Mouse (Mus musculus) kidney, postnatal 14 days (tissue): ENCODE measurements at regions not wholly inside any gene's neighbourhood (a gene's known extent, or its start where the extent isn't known, plus 50 kb on each side); places are given as distances from the start of the nearest gene placed in this dataset.
A peak's percentile ranks its signal among the peaks of the same experiment; 100 is the strongest.

Experiments used
- DNase-seq: peaks from one replicate; pipeline ENCODE4 v3.0.0; 2022; ENCODE audit warnings: mixed read lengths

DNA sequence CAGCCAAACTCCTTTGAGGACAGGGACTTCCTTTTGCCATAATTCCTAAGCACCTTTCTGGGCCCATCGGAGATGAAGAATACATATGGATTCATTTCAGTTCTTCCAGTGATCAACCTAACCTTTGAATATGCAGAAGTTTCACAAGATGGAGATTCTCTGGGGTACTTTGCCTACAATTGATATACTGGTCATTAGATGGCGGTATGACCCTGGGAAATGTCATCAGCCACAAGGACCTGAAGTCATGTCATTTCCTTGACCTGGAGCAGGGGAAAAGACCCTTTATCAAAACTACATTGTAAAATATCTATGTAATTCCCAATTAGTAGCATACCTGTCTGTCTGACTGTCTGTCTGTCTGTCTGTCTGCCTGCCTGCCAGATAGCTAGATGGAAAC, 164.0 kb upstream of the Slc24a3 start:
- no peak for DNase-seq

GRCm38 (mm10) chr2:145010674-145011073, 156.9 kb upstream of the Slc24a3 start:
- no peak for DNase-seq

GRCm38 (mm10) chr2:145011221-145011620, 156.3 kb upstream of the Slc24a3 start:
- no peak for DNase-seq

DNA sequence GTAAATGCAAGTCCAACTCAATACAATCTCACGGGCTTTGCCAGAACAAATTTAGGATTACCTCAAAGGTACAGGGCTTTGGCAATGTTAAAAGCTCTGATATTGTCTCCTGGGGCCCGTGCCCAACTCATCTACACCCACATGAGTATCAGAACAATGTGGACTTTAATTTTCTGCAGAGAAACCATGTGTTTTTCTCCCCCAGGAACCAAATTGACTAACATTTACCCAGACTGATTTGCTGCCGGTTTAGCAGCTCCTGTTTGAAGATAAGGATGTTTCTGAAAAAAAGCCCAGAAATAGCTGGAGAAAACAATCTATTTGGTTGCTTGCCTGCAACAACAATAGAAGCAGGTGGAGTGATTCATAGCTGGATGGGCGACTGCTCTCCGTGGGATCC, 151.6 kb upstream of the Slc24a3 start:
- DNase-seq, result no peak

GRCm38 (mm10) chr2:145016939-145017338, 150.6 kb upstream of the Slc24a3 start:
- no peak for DNase-seq

GRCm38 (mm10) chr2:145017625-145018167, 149.9 kb upstream of the Slc24a3 start:
- no peak for DNase-seq

DNA sequence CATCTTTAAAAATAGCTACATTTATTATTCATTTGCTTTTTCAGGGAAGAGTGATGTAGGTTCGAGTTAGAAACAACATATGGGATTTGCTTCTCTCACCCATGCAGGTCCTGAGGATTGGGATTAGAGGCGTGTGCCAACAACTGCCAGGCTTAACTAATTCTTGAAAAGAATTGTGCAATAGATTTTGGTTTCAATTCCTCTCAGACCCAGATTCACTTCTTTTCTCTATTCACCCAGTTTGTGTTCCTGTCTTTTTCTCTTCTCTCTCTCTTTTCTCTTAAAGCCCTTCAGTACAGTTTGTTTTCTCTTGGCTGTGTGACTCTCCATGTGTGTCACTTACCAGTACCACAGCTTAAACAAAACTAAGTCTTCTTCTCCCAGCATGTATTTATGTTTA, 119.8 kb upstream of the Slc24a3 start:
- DNase-seq, result no peak

GRCm38 (mm10) chr2:145049655-145050376, 117.7 kb upstream of the Slc24a3 start:
- DNase-seq, result no peak

DNA sequence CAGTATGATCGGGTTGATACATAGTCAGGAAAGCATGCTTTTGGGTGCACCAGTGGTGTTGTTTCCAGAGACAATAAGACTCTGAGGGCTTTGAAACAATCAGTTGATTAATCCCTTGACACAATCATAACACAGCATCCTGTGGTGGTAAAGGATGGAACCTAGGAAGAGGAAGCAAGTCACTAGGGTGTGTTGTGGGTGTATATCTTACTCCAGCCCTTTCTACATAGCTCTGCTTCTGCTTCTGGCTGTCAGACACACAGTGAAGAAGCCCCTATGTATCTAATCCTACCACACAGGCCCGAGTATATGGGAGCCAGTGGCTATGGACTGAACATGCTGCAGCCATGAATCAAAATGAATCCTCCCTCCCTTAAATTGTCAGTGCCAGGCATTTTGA, 115.1 kb upstream of the Slc24a3 start:
- DNase-seq, result no peak

DNA sequence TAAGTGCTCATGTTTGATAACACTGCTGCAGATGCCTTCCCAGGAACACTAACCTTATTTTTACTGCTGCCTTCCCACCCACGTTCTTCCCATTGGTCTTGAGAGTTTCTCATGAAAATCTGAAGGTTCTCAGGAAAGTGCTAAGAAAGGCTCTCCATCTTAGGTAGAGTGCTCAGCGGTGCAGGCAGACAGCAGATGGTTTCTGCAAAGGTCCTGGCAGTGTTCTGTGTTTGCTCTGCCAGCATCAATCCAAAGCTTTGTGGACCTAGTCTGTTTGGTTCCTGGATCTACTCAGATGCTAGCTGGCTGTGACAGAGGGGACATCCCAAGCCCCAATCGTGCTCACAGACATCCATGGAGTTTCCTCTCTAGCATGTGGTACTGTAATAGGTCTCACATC, 111.3 kb upstream of the Slc24a3 start:
- no peak for DNase-seq

GRCm38 (mm10) chr2:145056762-145057161, 110.8 kb upstream of the Slc24a3 start:
- no peak for DNase-seq

DNA sequence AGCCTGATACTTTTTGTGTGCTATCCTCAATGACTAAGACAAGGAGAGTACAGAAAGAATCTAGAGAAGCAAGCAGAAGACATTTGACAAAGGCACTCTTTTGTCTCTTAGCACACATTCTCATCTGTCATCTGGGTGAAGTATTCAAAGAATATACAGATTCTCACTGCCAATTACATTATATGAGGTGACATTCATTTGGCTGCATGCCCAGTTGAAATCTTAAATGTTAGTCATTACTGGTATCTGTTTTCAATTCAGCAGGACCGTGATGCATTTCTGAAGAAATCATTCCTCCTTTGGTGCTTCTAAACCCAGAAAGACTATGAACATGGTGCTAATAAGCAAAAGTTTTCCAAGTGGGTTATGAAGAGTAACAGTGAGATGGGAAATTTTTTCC, 97.6 kb upstream of the Slc24a3 start:
- DNase-seq, result no peak

GRCm38 (mm10) chr2:145081926-145082325, 85.6 kb upstream of the Slc24a3 start:
- no peak for DNase-seq

DNA sequence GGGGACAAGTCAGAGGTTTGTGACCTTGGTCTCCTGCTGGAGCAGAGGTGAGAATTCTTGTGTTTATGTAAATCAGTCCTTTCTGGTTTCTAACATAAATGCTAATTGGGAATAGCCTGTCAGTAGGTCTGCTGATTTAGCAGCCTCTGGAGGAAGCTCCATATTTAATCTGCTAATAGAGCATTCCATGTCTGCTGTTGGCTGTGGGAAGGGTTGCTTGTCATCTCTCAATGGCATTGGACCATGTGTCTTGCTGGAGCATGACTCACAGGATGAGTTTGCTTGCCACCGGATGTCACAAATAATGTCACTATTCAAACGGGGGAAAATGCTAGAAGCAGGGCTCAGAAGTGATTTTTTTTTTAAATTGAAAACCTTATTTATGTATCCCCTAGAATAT, 82.9 kb upstream of the Slc24a3 start:
- peak; percentile 22 for DNase-seq

GRCm38 (mm10) chr2:145086118-145086517, 81.4 kb upstream of the Slc24a3 start:
- no peak for DNase-seq

- DNase-seq, result no peak
Measured at GRCm38 (mm10) chr2:145103295-145103694, 64.3 kb upstream of the Slc24a3 start.

DNA sequence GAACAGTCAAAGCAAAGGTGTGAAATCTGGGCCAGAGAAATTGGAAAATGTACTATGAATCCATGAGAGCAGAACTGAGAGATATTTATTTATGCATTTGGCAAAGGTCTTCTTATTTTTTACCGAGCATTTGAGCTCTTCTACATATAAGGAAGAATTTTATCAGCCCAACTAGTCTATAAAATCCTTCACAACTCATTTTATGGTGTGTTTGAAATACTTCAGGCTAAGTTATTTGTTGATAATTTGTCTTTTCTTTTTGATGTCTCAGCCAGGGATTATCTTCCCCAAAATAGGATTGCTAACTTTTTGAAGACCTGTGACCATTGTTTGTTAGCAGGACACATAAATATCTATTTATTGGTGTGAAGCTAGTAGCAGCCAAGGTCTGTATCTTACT, 55.9 kb upstream of the Slc24a3 start:
- no peak for DNase-seq

DNA sequence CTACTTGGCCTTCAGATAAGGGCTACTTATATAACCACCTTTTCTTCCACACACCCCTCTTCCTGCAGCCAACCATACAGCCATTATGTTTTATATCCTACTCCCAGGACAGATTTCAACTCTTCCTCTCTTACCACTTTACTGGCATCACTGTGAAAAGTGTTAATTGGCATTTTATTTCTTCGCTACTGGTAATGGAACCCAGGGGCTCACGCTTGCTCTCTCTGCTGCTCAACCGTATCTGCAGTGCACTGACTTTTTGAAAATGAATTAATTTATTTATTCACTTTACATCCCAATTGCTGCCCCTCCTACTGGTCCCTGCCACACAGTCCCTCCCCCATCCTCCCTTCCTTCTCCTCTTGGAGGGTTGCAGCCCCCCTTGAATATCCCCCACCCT, 52.5 kb upstream of the Slc24a3 start:
- no peak for DNase-seq
